ENCODE assay signal across 20 mouse cellular contexts in genomic region chr8:104049181-104049580, GRCm38 (mm10). TPM values are rescaled to one million over a fixed set of nuclear protein-coding genes. Genes with fewer than 3 reads are reported as not detected.
DNase-seq lines count a peak whose midpoint lies in the region; TF ChIP-seq lines count a peak whose summit lies in the region.
"Had no signal": no experiment of that assay in that cellular context is flagged by ENCODE, and none has a peak within 500 bp of the region (broad histone marks: within the 10 kb centered on the region; RNA-seq: fewer than 3 reads in every experiment).

No protein-coding gene starts in this region.

- no peak for TF ChIP-seq POLR2A in cortical plate, adult 2 months (IDR thresholded peaks at IDR 0.05; ENCODE audit: extremely low read depth, insufficient read depth, low read length)

- peaks cover 1% of the 10 kb centered on the region; the same call in 1 of the 2 replicates for H3K4me1 ChIP-seq in cortical plate, adult 2 months (ENCODE audit: control insufficient read depth, insufficient read depth, low read length)
- H3K4me1 ChIP-seq: forebrain, embryonic 13.5 days; hindbrain, embryonic 12.5 days had no signal

- H3K27ac ChIP-seq in cortical plate, adult 2 months (ENCODE audit: insufficient read depth, low read length), result peak overlapping the region; percentile 22; the same call in 1 of the 2 replicates
- H3K27ac ChIP-seq: forebrain, embryonic 10.5 days; forebrain, embryonic 13.5 days; gastrocnemius, adult 2 months; hindbrain, embryonic 12.5 days; hindbrain, embryonic 15.5 days had no signal

- no peak overlapping the region for H3K4me3 ChIP-seq in cortical plate, adult 2 months (ENCODE audit: insufficient read depth, low read length)
- H3K4me3 ChIP-seq: forebrain, embryonic 10.5 days; forebrain, embryonic 13.5 days; gastrocnemius, adult 2 months; hindbrain, embryonic 12.5 days; hindbrain, embryonic 15.5 days had no signal

- no peak for TF ChIP-seq CTCF in cortical plate, adult 2 months (IDR thresholded peaks at IDR 0.05; ENCODE audit: extremely low read depth, insufficient read depth, low read length)

- DNase-seq in left cerebral cortex, adult 18-20 months (ENCODE audit: low spot score in 2 of 2), result peak; percentile 48 to 52
- DNase-seq in left cerebral cortex, adult 11 months (ENCODE audit: low spot score), result no peak
- peak; percentile 68 for DNase-seq in right cerebral cortex, adult 18-20 months
- DNase-seq in right cerebral cortex, postnatal 10 days (ENCODE audit: low spot score in 2 of 2), result no peak
- peak; percentile 74 for DNase-seq in brain, adult 2 months (ENCODE audit: low read depth, low spot score)
- DNase-seq in B cell, adult 2 months, result no peak
- DNase-seq: adrenal gland, adult 8-10 months; adrenal gland, postnatal 25 days; cerebellum, adult 2 months; cerebellum, adult 9-11 months; cerebellum, postnatal 36 days; gastrocnemius, adult 2 months; gastrocnemius, postnatal 14 days; heart, adult 11 months had no signal

RNA-seq across cellular contexts. Expression of gene Cdh5, which starts 52.2 kb away (rescaled TPM):
- total RNA-seq in left cerebral cortex, adult 18-20 months (2021), result 10 to 100 TPM; 10.7 to 12.4 TPM
- polyA plus RNA-seq in cortical plate, adult 2 months (2012; rRNA removed), result 11.7 and 11.8 TPM in 2 replicates
- total RNA-seq: hematopoietic stem cell, adult 5-6 weeks had no signal

Comparison
In these comparisons a context has a peak if more than half of its experiments do, and no peak if none do; other contexts are left out.
1. DNase-seq: peak in left cerebral cortex, adult 18-20 months (2 of 2), right cerebral cortex, adult 18-20 months (single experiment) and brain, adult 2 months (single experiment); none in left cerebral cortex, adult 11 months (single experiment), right cerebral cortex, postnatal 10 days (0 of 2) and B cell, adult 2 months (0 of 2).